Comparison of ENCODE assay signal across 8 mouse cellular contexts in genomic region chr11:120633520-120634343, GRCm38 (mm10). TPM values are rescaled to one million over a fixed set of nuclear protein-coding genes. Genes with fewer than 3 reads are reported as not detected.
DNase-seq lines count a peak whose midpoint lies in the region; ATAC-seq lines count a peak whose summit lies in the region.

Gene Mafg, minus strand, starts transcription at chr11:120633600.

- DNase-seq in MN1 (ENCODE audit: low spot score), result peak; percentile 97
- peak; percentile 94 for DNase-seq in cerebellum, adult 9-10 months
- DNase-seq in frontal cortex, adult 2 months (ENCODE audit: extremely low spot score in 1 of 2, low spot score in 1 of 2), result peak; percentile 85 to 94
- peak; percentile 98 for DNase-seq in hindbrain, embryonic 11.5 days (ENCODE audit: low spot score)
- DNase-seq in layer of hippocampus, postnatal 10 days (ENCODE audit: low spot score in 2 of 2), result peak; percentile 89 to 93
- DNase-seq in lung, postnatal 10 days, result peak; percentile 96
- peak; percentile 94 for DNase-seq in ovary, postnatal 36 days (ENCODE audit: low spot score)
- DNase-seq in thymus, postnatal 25 days, result peak; percentile 86

- H3K36me3 ChIP-seq in hindbrain, embryonic 11.5 days (ENCODE audit: control insufficient read depth, insufficient read depth, low read length), result peaks cover 3% of the 10 kb centered on the region

- H3K4me2 ChIP-seq in hindbrain, embryonic 11.5 days (replicated peaks; ENCODE audit: low read depth, low read length), result peak within 1 kb of the TSS; percentile 81

- peak within 1 kb of the TSS; percentile 83 for H3K9ac ChIP-seq in hindbrain, embryonic 11.5 days (ENCODE audit: low read depth, low read length)

- no peaks in the 10 kb centered on the region for H3K9me3 ChIP-seq in hindbrain, embryonic 11.5 days (ENCODE audit: control insufficient read depth, low read length)

- no peaks in the 10 kb centered on the region for H3K27me3 ChIP-seq in hindbrain, embryonic 11.5 days (ENCODE audit: control insufficient read depth, insufficient read depth, low read length)

- H3K4me3 ChIP-seq in hindbrain, embryonic 11.5 days (ENCODE audit: low read depth, low read length), result peak within 1 kb of the TSS; percentile 94

- peak within 1 kb of the TSS; percentile 82 for H3K27ac ChIP-seq in hindbrain, embryonic 11.5 days (ENCODE audit: low read depth, low read length)

- peak; percentile 89 for ATAC-seq in hindbrain, embryonic 11.5 days (ENCODE audit: low FRiP score)

- H3K4me1 ChIP-seq in hindbrain, embryonic 11.5 days (replicated peaks; ENCODE audit: control insufficient read depth, insufficient read depth, low read length), result peaks cover 10% of the 10 kb centered on the region; the same call in 1 of the 2 replicates

- 10% methylated on average over 58 of the region's 58 CpGs for WGBS in hindbrain, embryonic 11.5 days

RNA-seq across cellular contexts. Expression of gene Mafg, which starts in this region (rescaled TPM):
- 79.9 and 84.5 TPM in 2 replicates for polyA plus RNA-seq in frontal cortex, adult 2 months (2012; rRNA removed)
- 21.8 and 23.5 TPM in 2 replicates for polyA plus RNA-seq in hindbrain, embryonic 11.5 days (2014; fragmentation: Nextera tagmentation; extraction: Ambion mirVana)
- 10 to 100 TPM; 79.3 to 86.7 TPM for total RNA-seq in layer of hippocampus, postnatal 10 days (2021)

Comparison
In these comparisons a context has a peak if more than half of its experiments do, and no peak if none do; other contexts are left out.
1. Peak in every context shown above with its lines: DNase-seq, ATAC-seq, H3K4me3 ChIP-seq and H3K27ac ChIP-seq.